Mouse (Mus musculus): ENCODE data around the gene Fadd. TPM values are rescaled to one million over a fixed set of nuclear protein-coding genes. Genes with fewer than 3 reads are reported as not detected.

The Fadd gene
- 10.8 and 10.9 TPM in 2 replicates for polyA plus RNA-seq (2015; fragmentation: Nextera tagmentation; extraction: Ambion mirVana)

- H3K4me1 ChIP-seq (ENCODE audit: control insufficient read depth, insufficient read depth, low read length) = peaks cover 20% of the 10 kb centered on the region
- no peaks in the 10 kb centered on the region for H3K9me3 ChIP-seq (replicated peaks; ENCODE audit: control insufficient read depth, low read length)
- peak within 1 kb of the TSS; percentile 88 for H3K9ac ChIP-seq (ENCODE audit: low read length)
- peak within 1 kb of the TSS; percentile 85 for H3K4me3 ChIP-seq (replicated peaks; ENCODE audit: low read length)
- H3K4me2 ChIP-seq (ENCODE audit: low read depth, low read length) = peak within 1 kb of the TSS; percentile 81
- peak within 1 kb of the TSS; percentile 95 for H3K27ac ChIP-seq (ENCODE audit: low read length)
- H3K27me3 ChIP-seq (ENCODE audit: control insufficient read depth, insufficient read depth, low read length) = no peaks in the 10 kb centered on the region
- peak; percentile 85 for ATAC-seq (ENCODE audit: insufficient read depth, low FRiP score)
- H3K36me3 ChIP-seq (ENCODE audit: control insufficient read depth, insufficient read depth, low read length) = no peaks in the 10 kb centered on the region
- 1% methylated on average over 34 of the region's 34 CpGs for WGBS
Observed at GRCm38 (mm10) chr7:144582284-144582980, at the start of gene Fadd. Gene Fadd, minus strand, starts transcription at chr7:144582463.

GRCm38 (mm10) chr7:144630622-144631021 lies 48.4 kb upstream of the Fadd start:
- ATAC-seq (ENCODE audit: insufficient read depth, low FRiP score) = peak; percentile 7; the same call in 1 of the 2 replicates
- H3K36me3 ChIP-seq (ENCODE audit: control insufficient read depth, insufficient read depth, low read length) = no peaks in the 10 kb centered on the region
- peaks cover 13% of the 10 kb centered on the region for H3K4me1 ChIP-seq (ENCODE audit: control insufficient read depth, insufficient read depth, low read length)
- no peaks in the 10 kb centered on the region for H3K9me3 ChIP-seq (replicated peaks; ENCODE audit: control insufficient read depth, low read length)
- H3K4me3 ChIP-seq (replicated peaks; ENCODE audit: low read length) = no peak overlapping the region
- H3K27me3 ChIP-seq (ENCODE audit: control insufficient read depth, insufficient read depth, low read length) = no peaks in the 10 kb centered on the region
- 59% methylated on average over 3 of the region's 3 CpGs for WGBS
- no peak overlapping the region for H3K9ac ChIP-seq (ENCODE audit: low read length)
- no peak overlapping the region for H3K27ac ChIP-seq (ENCODE audit: low read length)
- H3K4me2 ChIP-seq (ENCODE audit: low read depth, low read length) = no peak overlapping the region

GRCm38 (mm10) chr7:144628334-144628915 lies 46.2 kb upstream of the Fadd start:
- Histone ChIP-seq H3K27me3 (ENCODE audit: control insufficient read depth, insufficient read depth, low read length) (no peaks in the 10 kb centered on the region), H3K9ac (ENCODE audit: low read length) (peak overlapping the region; percentile 13; the same call in 1 of the 2 replicates), H3K36me3 (ENCODE audit: control insufficient read depth, insufficient read depth, low read length) (no peaks in the 10 kb centered on the region), H3K9me3 (replicated peaks; ENCODE audit: control insufficient read depth, low read length) (no peaks in the 10 kb centered on the region), H3K4me2 (ENCODE audit: low read depth, low read length) (no peak overlapping the region), H3K4me1 (ENCODE audit: control insufficient read depth, insufficient read depth, low read length) (peaks cover 13% of the 10 kb centered on the region), H3K27ac (ENCODE audit: low read length) (peak overlapping the region; percentile 57), H3K4me3 (replicated peaks; ENCODE audit: low read length) (no peak overlapping the region)
- ATAC-seq (ENCODE audit: insufficient read depth, low FRiP score) = no peak
- 21% methylated on average over 3 of the region's 3 CpGs for WGBS

GRCm38 (mm10) chr7:144627606-144628333 lies 45.5 kb upstream of the Fadd start:
- H3K4me3 ChIP-seq (replicated peaks; ENCODE audit: low read length) = no peak overlapping the region
- H3K9ac ChIP-seq (ENCODE audit: low read length) = 0 out of 2 replicates have a peak overlapping the region, but pooled peaks have one; percentile 13
- peaks cover 13% of the 10 kb centered on the region for H3K4me1 ChIP-seq (ENCODE audit: control insufficient read depth, insufficient read depth, low read length)
- H3K36me3 ChIP-seq (ENCODE audit: control insufficient read depth, insufficient read depth, low read length) = no peaks in the 10 kb centered on the region
- 42% methylated on average over 13 of the region's 13 CpGs for WGBS
- H3K27ac ChIP-seq (ENCODE audit: low read length) = peak overlapping the region; percentile 57; the same call in 1 of the 2 replicates
- no peak overlapping the region for H3K4me2 ChIP-seq (ENCODE audit: low read depth, low read length)
- no peaks in the 10 kb centered on the region for H3K27me3 ChIP-seq (ENCODE audit: control insufficient read depth, insufficient read depth, low read length)
- ATAC-seq (ENCODE audit: insufficient read depth, low FRiP score) = no peak
- H3K9me3 ChIP-seq (replicated peaks; ENCODE audit: control insufficient read depth, low read length) = no peaks in the 10 kb centered on the region

- Histone ChIP-seq H3K36me3 (ENCODE audit: control insufficient read depth, insufficient read depth, low read length) (no peaks in the 10 kb centered on the region; the same call in 1 of the 2 replicates), H3K4me3 (replicated peaks; ENCODE audit: low read length) (no peak overlapping the region), H3K27ac (ENCODE audit: low read length) (no peak overlapping the region), H3K27me3 (ENCODE audit: control insufficient read depth, insufficient read depth, low read length) (no peaks in the 10 kb centered on the region), H3K4me2 (ENCODE audit: low read depth, low read length) (no peak overlapping the region), H3K9ac (ENCODE audit: low read length) (no peak overlapping the region), H3K9me3 (replicated peaks; ENCODE audit: control insufficient read depth, low read length) (no peaks in the 10 kb centered on the region), H3K4me1 (ENCODE audit: control insufficient read depth, insufficient read depth, low read length) (peaks cover 13% of the 10 kb centered on the region)
- 82% methylated on average over 2 of the region's 2 CpGs for WGBS
- ATAC-seq (ENCODE audit: insufficient read depth, low FRiP score) = no peak
Observed at GRCm38 (mm10) chr7:144626042-144626441, 43.8 kb upstream of the Fadd start.

- H3K4me3 ChIP-seq (replicated peaks; ENCODE audit: low read length) = no peak overlapping the region
- no peaks in the 10 kb centered on the region for H3K4me1 ChIP-seq (ENCODE audit: control insufficient read depth, insufficient read depth, low read length)
- no peak overlapping the region for H3K27ac ChIP-seq (ENCODE audit: low read length)
- H3K9me3 ChIP-seq (replicated peaks; ENCODE audit: control insufficient read depth, low read length) = no peaks in the 10 kb centered on the region
- H3K27me3 ChIP-seq (ENCODE audit: control insufficient read depth, insufficient read depth, low read length) = no peaks in the 10 kb centered on the region
- no peaks in the 10 kb centered on the region; the same call in 1 of the 2 replicates for H3K36me3 ChIP-seq (ENCODE audit: control insufficient read depth, insufficient read depth, low read length)
- ATAC-seq (ENCODE audit: insufficient read depth, low FRiP score) = no peak
- WGBS = 63% methylated on average over 22 of the region's 22 CpGs
- H3K4me2 ChIP-seq (ENCODE audit: low read depth, low read length) = no peak overlapping the region
- no peak overlapping the region for H3K9ac ChIP-seq (ENCODE audit: low read length)
Observed at GRCm38 (mm10) chr7:144620721-144621681, 38.7 kb upstream of the Fadd start.

GRCm38 (mm10) chr7:144620315-144620714 lies 38.1 kb upstream of the Fadd start:
- no peak overlapping the region for H3K27ac ChIP-seq (ENCODE audit: low read length)
- no peak overlapping the region for H3K4me2 ChIP-seq (ENCODE audit: low read depth, low read length)
- H3K4me1 ChIP-seq (ENCODE audit: control insufficient read depth, insufficient read depth, low read length) = no peaks in the 10 kb centered on the region
- no peaks in the 10 kb centered on the region for H3K27me3 ChIP-seq (ENCODE audit: control insufficient read depth, insufficient read depth, low read length)
- no peaks in the 10 kb centered on the region; the same call in 1 of the 2 replicates for H3K36me3 ChIP-seq (ENCODE audit: control insufficient read depth, insufficient read depth, low read length)
- ATAC-seq (ENCODE audit: insufficient read depth, low FRiP score) = no peak
- no peak overlapping the region for H3K9ac ChIP-seq (ENCODE audit: low read length)
- H3K4me3 ChIP-seq (replicated peaks; ENCODE audit: low read length) = no peak overlapping the region
- no peaks in the 10 kb centered on the region for H3K9me3 ChIP-seq (replicated peaks; ENCODE audit: control insufficient read depth, low read length)

GRCm38 (mm10) chr7:144615343-144615742 lies 33.1 kb upstream of the Fadd start:
- Histone ChIP-seq H3K27ac (ENCODE audit: low read length) (no peak overlapping the region), H3K4me2 (ENCODE audit: low read depth, low read length) (no peak overlapping the region), H3K9ac (ENCODE audit: low read length) (no peak overlapping the region), H3K4me1 (ENCODE audit: control insufficient read depth, insufficient read depth, low read length) (no peaks in the 10 kb centered on the region), H3K9me3 (replicated peaks; ENCODE audit: control insufficient read depth, low read length) (no peaks in the 10 kb centered on the region), H3K27me3 (ENCODE audit: control insufficient read depth, insufficient read depth, low read length) (no peaks in the 10 kb centered on the region), H3K36me3 (ENCODE audit: control insufficient read depth, insufficient read depth, low read length) (no peaks in the 10 kb centered on the region), H3K4me3 (replicated peaks; ENCODE audit: low read length) (no peak overlapping the region)
- WGBS = 65% methylated on average over 6 of the region's 6 CpGs
- ATAC-seq (ENCODE audit: insufficient read depth, low FRiP score) = no peak

Data from stomach, embryonic 16.5 days (tissue).